Mouse (Mus musculus): Measurements from ENCODE around the gene Rnf7. TPM values are rescaled to one million over a fixed set of nuclear protein-coding genes. Genes with fewer than 3 reads are reported as not detected.
"Not testable (repeated sequence)": the region's sequence is repeated elsewhere in the genome, so short reads cannot be mapped to it uniquely, and the experiment has no call there.

The Rnf7 gene
- 10 to 100 TPM; 81.0 to 94.0 TPM for total RNA-seq (2021)

DNA sequence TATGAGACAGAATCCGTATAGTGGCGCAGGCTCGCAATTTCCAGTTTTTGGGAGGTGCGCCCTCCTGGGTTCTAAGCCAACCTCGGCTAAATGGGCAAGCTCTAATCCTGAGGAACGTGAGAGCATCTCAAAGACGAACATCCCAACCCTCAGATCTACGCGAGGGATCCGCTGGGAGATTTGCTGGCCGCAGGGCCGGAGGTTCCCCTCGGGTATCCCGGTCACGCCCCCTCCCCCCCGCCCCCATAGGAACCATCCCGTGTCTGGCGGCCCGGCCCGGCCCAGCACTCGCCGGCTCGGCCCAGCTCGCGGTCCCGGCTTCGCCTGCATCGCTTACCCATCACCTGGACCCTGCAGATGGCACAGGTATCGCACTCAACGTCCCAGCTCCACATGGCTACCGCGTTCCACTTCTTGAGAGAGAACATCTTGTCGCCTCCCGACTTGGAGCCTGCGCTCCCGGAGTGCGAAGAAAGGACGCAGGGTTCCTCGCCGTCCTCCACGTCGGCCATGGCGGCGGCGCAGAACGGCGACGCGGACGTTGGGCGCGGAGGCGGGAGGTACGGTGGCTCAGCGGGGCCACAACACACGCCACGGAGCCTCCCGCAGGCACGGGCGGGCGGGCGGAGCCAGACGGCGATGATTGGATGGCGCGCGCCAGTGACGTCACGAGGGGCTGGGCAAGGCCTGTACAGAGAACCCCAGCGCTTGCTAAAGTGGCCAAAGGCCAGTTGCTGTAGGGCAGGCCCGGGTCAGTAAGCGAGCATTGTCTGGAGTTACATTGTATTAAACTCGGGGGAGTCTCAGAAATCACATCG lies at the start of gene Rnf7:
Rnf7 (minus strand) TSS at position 605 of the 818 bp plus-strand sequence.
- DNase-seq: peak; percentile 100

DNA sequence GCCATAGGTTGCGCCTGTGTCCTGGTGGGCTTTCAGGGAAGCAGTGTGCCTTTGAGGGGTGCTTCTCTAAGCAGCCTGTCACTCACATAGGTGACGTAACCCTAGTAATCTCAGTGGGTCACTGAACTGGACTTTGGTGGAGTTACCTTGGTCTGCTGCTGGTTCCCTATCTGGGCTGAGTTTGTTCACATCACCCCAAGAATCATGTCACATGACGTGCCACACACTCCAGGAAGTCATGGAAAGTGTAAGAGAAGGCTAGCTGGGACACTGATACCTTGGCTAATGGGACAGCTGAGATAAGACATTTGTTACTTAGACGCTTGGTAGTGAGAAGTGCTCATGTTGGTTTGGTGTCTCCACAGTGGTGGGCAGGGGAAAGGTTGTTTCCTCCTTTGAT lies 47.5 kb upstream of the Rnf7 start:
- no peak for DNase-seq

DNA sequence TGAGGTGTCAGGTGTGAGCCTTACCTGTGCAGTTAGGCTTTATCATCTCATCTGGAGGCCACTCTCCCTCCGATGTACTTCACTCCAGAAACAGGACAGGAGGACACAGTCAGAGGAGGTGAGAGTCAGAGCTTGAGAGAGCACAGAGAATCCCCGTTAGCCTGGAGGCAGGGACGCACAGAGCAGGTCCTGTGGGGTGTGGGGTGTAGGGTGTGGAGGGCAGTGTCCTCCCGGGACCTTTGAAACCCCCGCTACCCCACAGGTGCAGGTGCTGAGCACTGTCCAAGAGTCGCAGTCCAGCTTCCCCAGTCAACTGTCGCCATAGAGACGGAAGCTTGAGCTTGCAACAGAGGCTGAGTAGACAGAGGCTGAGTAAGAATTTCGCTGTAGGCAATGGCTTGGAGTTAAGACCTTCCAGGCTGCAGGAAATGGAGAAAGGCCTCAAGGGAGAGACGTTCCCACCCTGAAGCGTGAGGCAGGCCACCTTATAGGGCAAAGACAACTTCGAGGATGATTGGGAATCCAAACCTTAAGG lies 46.6 kb upstream of the Rnf7 start, which contains the start of gene Gm28729:
Gm28729 (minus strand) TSS at position 293 of the 535 bp plus-strand sequence.
- DNase-seq: no peak

DNA sequence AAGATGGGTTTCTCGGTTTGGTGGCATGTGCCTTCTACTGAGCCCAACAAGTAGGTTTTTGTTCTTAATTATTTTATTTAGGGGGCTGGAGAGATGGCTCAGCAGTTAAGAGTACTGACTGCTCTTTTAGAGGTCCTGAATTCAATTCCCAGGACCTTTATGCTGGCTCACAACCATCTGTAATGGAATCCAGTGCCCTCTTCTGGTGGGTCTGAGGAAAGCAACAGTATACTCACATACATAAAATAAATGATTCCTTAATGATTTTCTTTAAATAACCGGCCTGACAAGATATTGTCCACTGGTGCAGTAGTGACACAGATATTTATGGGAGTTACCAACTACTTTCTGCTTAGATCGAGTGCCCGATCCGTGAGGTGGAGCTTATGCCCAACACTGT lies 44.7 kb upstream of the Rnf7 start:
- no peak for DNase-seq

DNA sequence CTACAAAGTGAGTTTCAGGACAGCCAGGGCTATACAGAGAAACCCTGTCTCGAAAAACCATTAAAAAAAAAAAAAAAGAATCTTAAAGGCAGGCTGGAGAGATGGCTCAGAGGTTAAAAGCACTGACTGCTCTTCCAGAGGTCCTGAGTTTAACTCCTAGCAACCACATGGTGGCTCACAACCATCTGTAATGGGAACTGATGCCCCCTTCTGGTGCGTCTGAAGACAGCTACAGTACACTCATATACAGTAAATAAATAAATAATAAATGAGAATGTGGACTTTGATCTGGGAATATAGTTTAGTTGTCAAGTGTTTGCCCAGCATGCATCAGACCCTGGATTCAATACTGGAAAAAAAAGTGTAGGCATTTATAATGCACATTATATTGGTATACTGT lies 43.1 kb upstream of the Rnf7 start:
- DNase-seq: not testable (repeated sequence)

DNA sequence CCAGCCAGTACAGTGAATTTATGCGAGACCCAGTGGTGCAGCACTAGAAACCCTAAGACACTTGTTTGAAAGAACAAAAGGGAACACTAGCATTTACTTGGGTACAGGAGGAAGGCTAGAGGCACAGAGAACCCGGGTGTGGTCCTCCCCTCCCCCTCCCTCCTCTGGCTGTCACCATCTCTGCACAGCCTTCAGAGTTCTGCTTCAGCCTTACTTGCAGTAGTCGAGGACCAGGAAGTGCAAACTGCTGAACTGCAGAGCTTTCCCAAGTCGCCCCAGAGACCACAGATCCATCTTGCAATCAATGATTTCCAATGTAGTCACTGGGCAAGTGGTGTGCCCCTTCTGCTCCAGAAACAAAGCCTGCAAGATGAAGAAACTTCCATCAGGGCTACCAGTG lies 39.0 kb upstream of the Rnf7 start:
- DNase-seq: no peak

DNA sequence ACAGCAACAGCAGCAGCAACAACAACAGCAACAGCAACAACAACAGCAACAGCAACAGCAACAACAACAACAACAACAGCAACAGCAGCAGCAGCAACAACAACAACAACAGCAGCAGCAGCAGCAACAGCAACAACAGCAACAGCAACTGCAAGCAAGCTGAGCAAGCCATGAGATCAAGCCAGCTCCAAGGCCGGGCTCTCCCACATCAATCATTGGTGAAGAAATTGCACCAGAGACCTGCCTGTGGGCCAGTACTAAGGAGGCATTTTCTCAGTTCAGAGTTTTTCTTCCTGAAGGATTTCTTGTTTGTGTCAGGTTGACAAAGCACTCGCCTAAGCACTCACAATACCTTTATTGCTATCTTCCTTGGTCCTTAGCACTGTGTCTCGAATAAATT lies 38.3 kb upstream of the Rnf7 start:
- DNase-seq: no peak

DNA sequence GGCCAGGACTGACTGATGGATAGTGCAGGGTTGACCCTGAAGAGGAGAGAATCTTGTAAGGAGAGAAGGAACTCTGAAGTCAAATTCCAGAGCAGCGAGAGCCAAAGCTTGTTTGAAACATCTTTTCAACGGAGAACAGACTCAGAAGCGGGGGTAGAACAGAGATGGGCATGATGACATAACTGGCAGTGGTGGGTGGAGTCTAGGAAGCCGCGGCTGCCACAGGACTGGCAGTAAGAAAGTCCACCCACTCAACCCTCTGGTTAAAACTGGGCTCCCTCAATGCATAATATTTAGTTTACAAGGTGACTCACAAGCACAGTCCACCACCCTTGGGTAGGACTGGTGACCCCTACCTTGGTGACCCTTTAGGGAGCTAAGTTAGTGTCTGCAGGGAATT lies 37.3 kb upstream of the Rnf7 start:
- no peak for DNase-seq

DNA sequence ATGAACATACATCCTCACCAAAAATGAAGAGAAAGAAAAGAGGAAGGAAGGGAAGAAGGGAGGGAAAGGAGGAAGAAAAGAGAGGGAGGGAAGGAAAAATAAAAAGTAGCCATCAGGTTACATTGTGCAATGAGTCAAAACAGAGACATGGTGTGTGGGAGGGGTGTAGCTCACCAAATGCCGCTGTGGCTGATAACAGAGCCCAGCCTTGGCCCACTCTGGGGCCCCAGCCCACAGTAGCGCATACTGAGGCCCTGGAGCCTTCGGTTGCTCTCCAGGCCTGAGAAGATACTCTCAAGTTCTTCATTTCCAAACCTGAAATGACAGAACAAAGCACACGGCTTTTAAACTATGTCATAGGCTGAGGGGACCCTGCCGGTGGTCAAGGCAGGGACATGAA lies 35.8 kb upstream of the Rnf7 start:
- DNase-seq: no peak

DNA sequence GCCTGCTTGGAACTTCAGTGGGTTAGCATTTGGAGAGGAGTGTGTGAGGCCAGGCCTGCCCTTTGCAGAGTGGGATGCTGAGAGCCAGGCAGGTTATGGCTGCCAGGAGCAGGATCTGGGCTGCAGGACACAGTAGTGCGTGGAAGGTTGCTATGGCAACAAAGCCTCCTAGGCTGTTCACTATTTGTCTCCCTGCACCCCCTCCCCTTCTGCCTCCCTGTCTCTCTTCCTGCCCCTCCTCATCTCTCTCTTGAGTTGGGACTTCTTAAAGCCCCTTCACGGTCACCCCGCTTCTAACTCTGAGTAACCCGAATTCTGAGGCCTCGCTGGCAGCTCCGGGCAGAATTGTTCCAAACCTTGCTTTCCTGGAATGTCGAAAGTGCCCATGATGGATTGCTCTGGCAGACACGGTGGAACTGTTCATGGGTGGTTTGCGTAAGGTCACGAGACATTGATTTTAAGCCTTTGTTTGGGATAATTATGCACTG lies 27.6 kb upstream of the Rnf7 start:
- DNase-seq: no peak

DNA sequence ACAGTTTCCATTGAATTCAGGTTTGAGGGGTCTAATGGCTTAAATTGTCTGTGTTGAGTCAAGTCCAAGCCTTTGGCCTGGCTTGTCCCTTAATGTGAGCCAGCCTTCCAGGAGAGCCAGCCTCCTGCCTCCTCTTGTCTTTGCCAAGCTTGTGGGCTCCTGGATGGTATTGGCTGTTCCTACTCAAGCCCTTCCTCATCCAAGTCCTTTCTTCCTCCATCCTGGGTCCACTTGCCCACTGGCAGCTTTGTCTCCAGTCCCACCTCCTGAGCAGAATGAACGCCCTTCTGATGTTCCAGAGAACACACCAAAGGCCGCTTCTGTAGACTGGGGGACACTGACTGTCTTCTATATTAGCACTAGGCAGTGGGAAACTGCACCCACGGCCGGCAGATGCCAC lies 26.7 kb upstream of the Rnf7 start:
- no peak for DNase-seq

DNA sequence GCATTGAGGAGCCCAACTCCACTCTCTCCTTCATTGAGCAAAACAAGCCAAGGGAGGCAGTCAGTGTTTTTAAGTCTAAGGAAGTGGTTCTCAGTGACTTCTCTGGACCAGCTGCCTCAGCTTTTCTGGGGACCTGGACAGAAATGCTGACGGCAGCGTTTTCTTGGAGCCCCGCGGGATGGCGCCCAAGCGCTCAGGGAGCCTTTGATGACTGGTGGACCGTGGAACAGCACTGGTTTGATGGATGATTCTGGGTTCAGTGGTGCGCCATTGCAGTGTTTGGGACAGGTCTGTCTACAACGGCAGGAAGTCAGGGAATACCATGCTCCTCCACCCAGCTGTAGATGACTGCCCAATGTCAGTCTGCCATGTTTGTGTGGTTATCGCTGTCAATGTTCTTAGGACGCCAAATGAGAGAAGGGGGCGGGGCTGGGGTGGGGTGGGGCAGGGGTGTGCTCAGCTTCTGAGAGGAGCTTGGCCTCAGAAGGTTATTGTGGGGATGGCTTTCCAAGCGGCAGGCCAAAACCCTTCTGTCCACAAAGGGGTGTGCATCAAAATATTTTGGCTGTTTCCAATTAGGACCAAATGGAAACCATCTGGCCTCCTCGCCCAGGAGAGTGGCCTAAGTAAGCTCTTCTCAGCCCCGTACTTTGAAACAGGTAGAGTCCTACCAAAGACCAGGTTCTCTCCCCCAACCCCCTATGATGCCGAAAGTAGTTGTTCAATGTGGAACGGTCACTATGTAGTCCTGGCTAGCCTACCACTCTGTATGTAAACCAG lies 25.8 kb upstream of the Rnf7 start:
- no peak for DNase-seq

DNA sequence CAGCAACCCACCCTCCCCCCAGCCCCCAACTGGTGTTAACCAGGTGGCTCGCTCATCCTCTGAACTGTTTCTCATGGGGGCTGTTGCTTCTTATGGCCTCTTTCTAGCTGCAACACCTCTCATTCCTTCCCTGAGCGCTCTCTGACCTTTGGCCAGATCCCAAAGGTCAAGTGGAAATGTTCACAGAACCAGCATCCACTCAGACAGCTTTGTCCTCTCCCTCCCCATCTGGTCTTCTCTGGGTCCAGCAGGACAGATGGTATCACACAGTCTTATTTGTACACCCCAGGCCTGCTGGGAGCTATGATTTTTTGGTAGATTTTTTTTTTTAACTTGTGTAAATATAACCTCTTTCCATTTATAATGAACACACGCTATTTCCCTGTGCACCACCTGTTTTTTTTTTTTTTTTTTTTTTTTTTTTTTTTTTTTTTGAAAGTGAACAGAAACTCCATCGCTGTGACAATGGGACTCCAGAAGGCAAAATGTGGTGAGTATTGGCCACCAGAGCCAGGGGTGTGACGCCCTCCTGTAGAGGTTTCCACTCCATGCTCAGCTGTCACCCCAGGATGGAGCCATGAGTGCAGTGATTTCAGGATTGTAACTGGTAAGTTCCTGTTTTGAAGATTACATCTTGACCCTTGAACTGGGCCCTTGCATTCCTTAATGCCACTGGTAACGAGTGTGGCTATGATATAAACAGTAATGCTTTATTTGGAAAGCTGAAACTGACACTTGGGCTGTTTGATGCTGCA lies 24.6 kb upstream of the Rnf7 start:
- DNase-seq: no peak

DNA sequence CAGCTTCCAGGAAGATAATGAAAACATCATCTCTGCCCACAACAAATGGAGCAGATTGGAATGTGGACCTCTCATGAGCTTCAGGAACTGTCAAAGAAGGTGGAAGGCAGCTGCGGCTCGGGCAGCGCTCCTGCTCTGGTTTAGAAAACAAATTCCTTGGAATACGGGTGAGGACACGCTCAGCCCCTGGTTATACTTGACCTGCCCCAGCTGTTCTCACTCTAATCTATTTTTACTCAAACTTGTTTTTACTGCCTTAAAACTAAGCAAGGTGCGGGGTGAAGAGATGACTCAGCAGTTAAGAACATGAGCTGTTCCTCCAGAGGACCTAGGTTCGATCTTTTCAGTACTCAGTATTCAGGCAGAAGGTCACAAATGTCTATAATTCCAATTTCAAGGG lies 22.7 kb upstream of the Rnf7 start:
- DNase-seq: no peak

DNA sequence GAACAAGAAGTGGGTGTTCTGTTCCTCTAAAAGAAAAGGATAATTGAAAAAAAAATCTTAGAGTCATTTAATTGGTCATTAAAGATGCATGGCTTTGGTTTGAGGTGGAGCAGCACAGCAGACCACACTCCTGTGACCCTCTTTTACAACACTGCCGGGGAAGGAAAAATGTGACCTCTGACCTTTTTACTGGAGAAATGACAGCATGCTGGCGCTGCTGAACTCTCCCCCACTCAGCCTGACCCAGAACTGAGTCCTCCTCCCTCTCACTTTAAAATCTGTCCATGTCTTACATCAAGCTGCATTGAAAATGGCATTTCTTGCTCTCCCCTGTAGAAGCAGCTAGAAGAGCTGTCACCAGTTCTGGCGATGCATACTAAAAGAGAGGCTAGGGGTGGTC lies 14.7 kb upstream of the Rnf7 start:
- no peak for DNase-seq

DNA sequence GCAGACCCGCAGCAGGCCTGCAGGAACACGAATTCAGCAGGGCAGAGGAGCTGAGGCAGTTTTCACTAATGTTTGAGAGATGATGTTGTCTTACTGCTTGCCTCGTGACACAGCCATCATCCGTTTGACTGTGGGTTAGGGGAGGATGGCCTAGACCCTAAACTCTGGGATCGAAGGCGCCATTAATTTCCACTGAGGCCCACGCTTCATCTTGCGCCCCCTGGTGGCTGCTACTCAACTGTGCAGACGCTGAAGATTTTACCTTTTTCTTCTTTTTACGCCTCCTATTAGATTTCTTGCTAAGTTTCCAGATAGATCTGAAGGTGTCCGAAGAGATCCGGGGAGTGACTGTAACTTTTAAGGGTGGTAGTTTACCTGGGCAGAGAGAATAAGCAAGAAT lies 13.3 kb upstream of the Rnf7 start:
- peak; percentile 60 for DNase-seq

DNA sequence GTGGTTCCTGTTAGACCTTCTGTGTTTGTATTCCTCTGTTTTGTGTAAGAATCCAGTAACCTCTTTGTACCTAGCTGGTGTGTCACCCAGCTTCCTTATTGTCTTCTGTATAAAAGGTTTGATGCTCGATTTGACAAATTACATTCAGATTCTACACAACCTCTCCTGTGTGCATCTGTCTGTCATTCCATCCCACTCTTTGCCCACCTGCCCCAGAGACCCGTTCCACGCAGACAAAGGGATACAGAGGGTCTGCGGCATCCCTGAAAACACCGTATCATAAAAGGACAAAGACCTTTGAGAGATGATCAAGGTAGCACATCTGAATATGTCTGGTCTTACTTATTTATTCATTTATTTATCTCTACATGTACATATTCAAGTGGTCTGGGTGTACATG lies 9.4 kb upstream of the Rnf7 start:
- DNase-seq: not testable (repeated sequence)

DNA sequence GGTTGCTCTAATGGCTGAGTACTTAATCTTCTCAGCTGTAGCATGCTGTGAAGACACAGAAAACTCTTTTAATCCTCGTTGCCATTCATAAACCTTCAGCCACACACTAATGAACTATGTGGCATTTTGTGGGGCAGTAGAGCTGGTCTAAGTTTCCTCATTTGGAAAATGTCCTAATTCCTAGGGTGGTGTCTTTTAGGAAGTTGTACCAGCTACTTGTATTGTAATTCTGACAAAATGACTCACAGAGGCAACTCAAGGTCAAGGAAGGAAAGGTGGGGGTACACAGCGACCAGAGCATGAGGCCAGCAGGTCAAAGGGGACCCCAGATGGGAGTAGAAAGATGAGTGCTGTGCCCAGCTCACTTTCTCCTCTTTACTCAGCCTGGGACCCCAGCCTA lies 5.2 kb upstream of the Rnf7 start:
- no peak for DNase-seq

DNA sequence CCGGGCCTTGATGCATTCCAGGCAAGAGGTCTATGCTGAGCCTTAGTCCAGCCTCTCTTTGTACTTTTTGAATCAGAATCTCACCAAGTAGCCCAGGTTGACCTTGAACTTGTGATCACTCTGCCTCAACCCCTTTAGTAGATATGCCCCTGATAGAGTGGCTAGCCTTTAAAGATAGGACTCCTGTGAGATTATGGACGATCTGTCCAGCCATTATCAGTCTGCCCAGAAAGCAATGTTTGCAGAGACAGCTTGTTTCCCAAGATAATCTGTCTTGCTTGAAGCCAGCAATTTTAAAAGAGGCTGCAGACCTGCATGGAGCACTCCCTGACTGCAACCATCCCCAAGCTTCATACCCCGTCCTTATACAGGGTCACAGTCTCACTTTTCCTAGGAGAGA lies 4.6 kb upstream of the Rnf7 start:
- no peak for DNase-seq

DNA sequence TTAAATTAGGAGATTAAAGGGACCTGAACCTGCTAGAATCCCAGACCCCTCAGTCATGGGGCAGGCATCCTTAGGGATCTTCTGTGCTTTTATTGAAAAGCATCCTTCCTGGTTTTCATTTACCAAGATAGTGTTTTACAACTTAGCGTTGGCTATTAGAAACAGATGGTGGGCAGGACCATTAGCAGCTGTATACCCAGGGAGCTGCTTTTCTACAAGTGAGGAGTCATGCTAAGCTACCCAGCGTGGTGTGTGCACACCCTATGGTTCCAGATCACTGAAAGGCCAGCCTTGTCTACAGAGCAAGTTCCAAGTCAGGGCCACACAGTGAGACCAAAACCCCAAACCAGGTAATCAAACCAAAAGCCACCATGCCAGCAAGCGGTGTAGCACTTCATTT lies 6.1 kb downstream of the Rnf7 start:
- no peak for DNase-seq

DNA sequence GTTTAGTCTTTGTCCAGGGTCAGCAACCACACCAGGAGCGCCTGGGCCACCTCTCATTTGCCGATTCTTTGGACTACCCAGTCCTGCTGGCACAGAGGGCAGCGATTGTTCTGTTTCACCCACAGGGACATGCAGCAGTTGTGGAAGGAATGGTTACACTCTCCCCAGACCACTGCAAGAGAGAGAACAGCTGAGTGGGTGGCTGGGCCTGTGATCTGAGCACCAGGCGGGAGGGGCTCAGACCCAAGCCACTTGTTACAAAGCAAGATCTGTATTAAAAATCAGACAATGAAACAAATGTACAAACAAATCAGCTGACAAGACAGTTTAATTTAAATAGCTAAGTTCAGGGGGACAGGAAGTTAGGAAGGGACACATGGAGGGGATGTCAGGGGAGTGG lies 6.8 kb downstream of the Rnf7 start:
- not testable (repeated sequence) for DNase-seq

DNA sequence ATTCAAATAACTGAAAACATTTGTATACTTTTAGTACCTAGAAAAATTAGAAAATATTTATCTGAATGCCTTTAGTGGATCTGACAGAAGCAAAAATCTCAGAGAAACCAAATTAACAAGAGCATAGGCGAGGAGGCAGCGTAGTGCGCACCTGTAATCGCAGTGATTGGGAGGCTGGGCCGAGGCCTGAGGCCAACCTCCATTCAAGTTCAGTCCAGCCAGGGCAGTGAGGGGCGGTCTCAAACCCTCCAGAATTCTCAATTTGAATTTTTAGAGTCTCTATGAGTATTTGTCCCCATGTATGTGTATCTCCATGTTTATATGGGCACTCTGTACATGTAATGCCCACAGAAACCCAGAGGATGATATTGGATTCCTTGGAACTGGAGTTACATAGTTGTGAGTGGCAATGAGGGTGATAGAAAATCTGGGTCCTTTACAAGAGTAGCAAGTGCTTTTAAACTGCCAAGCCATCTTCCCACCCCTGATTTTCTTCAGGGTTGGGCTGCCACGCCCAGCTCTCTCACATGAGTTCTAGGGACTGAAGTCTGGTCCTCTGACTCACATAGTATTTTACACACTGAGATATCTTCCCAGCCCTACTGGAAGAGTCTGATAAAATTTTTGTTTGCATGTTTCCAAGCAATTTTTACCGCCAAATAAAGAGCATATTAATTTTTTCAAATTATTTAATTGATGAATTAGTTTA lies 8.1 kb downstream of the Rnf7 start:
- no peak for DNase-seq

All from heart, postnatal 4 days (tissue).